Mouse (Mus musculus): Measurements from ENCODE around the gene Knop1.
A peak's percentile ranks its signal among the peaks of the same experiment; 100 is the strongest.

The Knop1 gene

GRCm38 (mm10) chr7:118798105-118798570 lies 57.9 kb downstream of the Knop1 start:
- DNase-seq (ENCODE audit: low spot score): peak; percentile 15

GRCm38 (mm10) chr7:118797600-118797999 lies 58.5 kb downstream of the Knop1 start:
- no peak for DNase-seq (ENCODE audit: low spot score)

- no peak for DNase-seq (ENCODE audit: low spot score)
Observed at GRCm38 (mm10) chr7:118796838-118797237, 59.2 kb downstream of the Knop1 start.

GRCm38 (mm10) chr7:118795779-118796178 lies 60.3 kb downstream of the Knop1 start:
- DNase-seq (ENCODE audit: low spot score): no peak

- DNase-seq (ENCODE audit: low spot score): no peak
Observed at GRCm38 (mm10) chr7:118793899-118794298, 62.2 kb downstream of the Knop1 start.

All from spleen, adult 12 weeks (tissue).